In the genomic region with DNA sequence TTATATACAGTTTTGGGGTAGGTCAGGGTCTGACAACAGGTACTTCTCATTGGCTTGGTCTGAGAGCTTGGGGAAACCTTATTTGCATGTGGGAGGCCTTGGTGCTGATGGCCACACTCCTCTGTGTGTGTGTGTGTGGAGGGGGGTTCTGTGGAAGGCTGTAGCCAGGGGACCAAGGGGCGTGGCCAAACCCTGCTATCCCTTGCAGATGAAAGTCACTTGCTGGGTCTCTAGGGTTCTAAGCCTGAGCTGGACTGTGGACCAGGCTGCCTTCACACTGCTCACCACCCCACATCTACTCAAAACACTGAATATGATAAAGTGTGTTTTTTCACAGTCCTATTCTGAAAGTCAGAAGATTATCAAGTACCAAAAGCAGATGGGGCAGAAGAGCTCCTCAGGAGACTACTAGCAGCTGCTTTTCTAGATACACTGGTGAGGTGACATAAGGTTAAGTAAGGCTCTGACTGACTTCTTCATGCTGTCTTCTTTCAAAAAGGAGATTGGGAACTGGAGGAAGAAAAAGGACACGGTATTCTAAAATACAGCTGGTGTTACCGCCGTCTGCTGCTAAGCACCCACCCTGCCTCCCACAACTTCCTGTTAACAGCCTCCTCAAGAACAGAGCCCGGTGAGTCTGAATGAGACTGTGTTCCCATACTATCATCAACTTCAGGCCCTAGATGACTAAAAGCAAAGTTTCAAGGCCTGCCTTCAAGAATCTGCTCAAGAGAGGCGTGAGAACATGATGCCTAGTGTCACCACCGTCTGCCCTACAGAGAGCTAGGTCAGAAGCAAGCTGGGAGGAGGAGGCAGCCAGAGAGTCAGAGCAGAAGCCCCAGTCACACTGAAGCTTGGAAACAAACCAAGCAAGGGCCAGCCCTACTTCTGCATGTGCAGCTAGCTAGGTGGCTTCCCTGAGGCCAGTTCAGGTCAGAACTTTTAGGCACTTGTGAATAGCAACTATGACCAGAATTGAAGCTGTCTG, we compare ENCODE assay signal across 12 mouse cellular contexts. TPM values are rescaled to one million over a fixed set of nuclear protein-coding genes. Genes with fewer than 3 reads are reported as not detected.
DNase-seq lines count a peak whose midpoint lies in the region; ATAC-seq lines count a peak whose summit lies in the region.
"Had no signal": no experiment of that assay in that cellular context is flagged by ENCODE, and none has a peak within 500 bp of the region (broad histone marks: within the 10 kb centered on the region; RNA-seq: fewer than 3 reads in every experiment).

No protein-coding gene starts in this region.

- H3K4me3 ChIP-seq in heart, embryonic 11.5 days (ENCODE audit: low read depth, low read length): no peak overlapping the region

- no peak for ATAC-seq in heart, embryonic 11.5 days (replicated peaks; ENCODE audit: insufficient number of reproducible peaks, low FRiP score, low TSS enrichment)
- peak; percentile 63 for ATAC-seq in megakaryocyte-erythroid progenitor cell, adult 5-6 weeks (replicated peaks; ENCODE audit: low FRiP score, low TSS enrichment, poor library complexity, severe bottlenecking)

- no peaks in the 10 kb centered on the region for H3K4me1 ChIP-seq in heart, embryonic 11.5 days (ENCODE audit: control insufficient read depth, insufficient read depth, low read length)

- WGBS in heart, embryonic 11.5 days (ENCODE audit: insufficient replicate concordance): 60% methylated on average over 7 of the region's 7 CpGs

- H3K4me2 ChIP-seq in heart, embryonic 11.5 days: no peak overlapping the region
- H3K4me2 ChIP-seq: midbrain, embryonic 11.5 days had no signal

- H3K27ac ChIP-seq in heart, embryonic 11.5 days (ENCODE audit: low read depth, low read length): no peak overlapping the region

- H3K27me3 ChIP-seq in heart, embryonic 11.5 days (ENCODE audit: control insufficient read depth, insufficient read depth, low read length): no peaks in the 10 kb centered on the region
- H3K27me3 ChIP-seq: CH12.LX had no signal

- H3K36me3 ChIP-seq in heart, embryonic 11.5 days (ENCODE audit: control insufficient read depth, insufficient read depth, low read length): peaks cover 6% of the 10 kb centered on the region; the same call in 1 of the 2 replicates

- peak; percentile 28 for DNase-seq in heart, adult 8-10 months (ENCODE audit: low spot score)
- peak; percentile 66 for DNase-seq in 416B (ENCODE audit: low read depth)
- peak; percentile 63 to 84 for DNase-seq in frontal cortex, adult 2 months (ENCODE audit: extremely low spot score in 1 of 2, low spot score in 1 of 2)
- DNase-seq in adrenal gland, postnatal 36 days: no peak
- DNase-seq in adrenal gland, postnatal 25 days: no peak
- no peak for DNase-seq in lung, adult 18-20 months
- DNase-seq: adrenal gland, postnatal 14 days; retina, postnatal 1 day had no signal

- no peak overlapping the region for H3K9ac ChIP-seq in heart, embryonic 11.5 days (ENCODE audit: low read depth, low read length)

- no peaks in the 10 kb centered on the region for H3K9me3 ChIP-seq in heart, embryonic 11.5 days (replicated peaks; ENCODE audit: control insufficient read depth, low read length)

RNA-seq across cellular contexts. Expression of gene D5Ertd579e, which starts 26.5 kb away (rescaled TPM):
- total RNA-seq in heart, adult 8-10 months (2022): 10 to 100 TPM; 89.7 to 97.8 (median 92.7) TPM
- polyA plus RNA-seq in heart, embryonic 11.5 days (2014; fragmentation: Nextera tagmentation; extraction: Ambion mirVana): 27.8 and 32.0 TPM in 2 replicates
- polyA plus RNA-seq in frontal cortex, adult 2 months (2012; rRNA removed): 55.2 and 57.8 TPM in 2 replicates
- total RNA-seq in megakaryocyte-erythroid progenitor cell, adult 5-6 weeks (2014; fragmentation: Nextera tagmentation): 21.0 and 24.0 TPM in 2 replicates
- 25.7 and 44.6 TPM in 2 replicates for total RNA-seq in megakaryocyte-erythroid progenitor cell, adult 5-6 weeks (2017)
- 10 to 100 TPM; 56.4 to 66.5 TPM for total RNA-seq in adrenal gland, postnatal 36 days (2021)
- total RNA-seq in adrenal gland, postnatal 25 days (2021): 63.3 and 73.0 TPM in 2 replicates

Comparison
In these comparisons a context has a peak if more than half of its experiments do, and no peak if none do; other contexts are left out.
1. DNase-seq: peak in heart, adult 8-10 months (single experiment), 416B (single experiment) and frontal cortex, adult 2 months (2 of 2); none in adrenal gland, postnatal 36 days (0 of 2), adrenal gland, postnatal 25 days (single experiment) and lung, adult 18-20 months (0 of 2).